ENCODE assay signal across 8 mouse cellular contexts in the genomic region with DNA sequence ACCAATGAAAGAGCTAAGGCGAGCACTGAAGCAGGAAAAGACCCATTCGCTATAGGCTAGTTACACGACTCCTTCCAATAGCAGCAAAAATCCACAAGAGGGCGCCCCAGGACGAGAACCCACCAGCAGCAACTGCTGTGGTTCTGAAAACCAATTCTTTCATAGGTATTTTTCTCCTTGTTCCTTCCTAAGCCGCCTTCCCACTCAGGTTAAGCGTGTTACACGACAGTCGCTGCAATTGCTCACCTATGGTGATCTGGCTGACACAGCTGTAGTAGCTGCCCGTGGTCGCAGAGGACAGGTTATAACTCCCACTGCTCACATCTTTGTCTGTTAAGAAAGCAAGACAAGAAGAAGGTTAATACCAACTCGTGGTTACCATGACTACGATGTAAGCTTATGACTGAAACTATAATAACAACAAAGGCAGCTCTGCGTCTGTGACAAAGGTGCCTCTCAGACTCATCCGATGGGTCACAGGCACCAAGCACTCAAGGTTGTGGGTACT. TPM values are rescaled to one million over a fixed set of nuclear protein-coding genes. Genes with fewer than 3 reads are reported as not detected.
DNase-seq lines count a peak whose midpoint lies in the region; ATAC-seq and TF ChIP-seq lines count a peak whose summit lies in the region.

No protein-coding gene starts in this region.

- H3K4me3 ChIP-seq in heart, adult 2 months, result no peak overlapping the region
- H3K4me3 ChIP-seq in heart, embryonic 12.5 days, result no peak overlapping the region
- no peak overlapping the region for H3K4me3 ChIP-seq in gastrocnemius, adult 2 months
- no peak overlapping the region for H3K4me3 ChIP-seq in limb, embryonic 10.5 days
- H3K4me3 ChIP-seq in myocyte, result no peak overlapping the region

- no peak overlapping the region for H3K9ac ChIP-seq in heart, adult 2 months (ENCODE audit: low read depth, low read length)
- H3K9ac ChIP-seq in heart, embryonic 12.5 days, result no peak overlapping the region

- H3K9me3 ChIP-seq in heart, embryonic 12.5 days (replicated peaks), result no peaks in the 10 kb centered on the region
- H3K9me3 ChIP-seq in limb, embryonic 10.5 days (replicated peaks), result no peaks in the 10 kb centered on the region

- TF ChIP-seq CTCF in heart, adult 2 months (IDR thresholded peaks at IDR 0.05), result peak; percentile 97
- TF ChIP-seq CTCF in gastrocnemius, adult 2 months (IDR thresholded peaks at IDR 0.05), result peak; percentile 93

- no peak for TF ChIP-seq EP300 in heart, adult 2 months (IDR thresholded peaks at IDR 0.05; ENCODE audit: insufficient read depth, low read depth, low read length)

- H3K4me2 ChIP-seq in heart, embryonic 12.5 days, result no peak overlapping the region
- H3K4me2 ChIP-seq in myocyte (ENCODE audit: low read depth), result peak overlapping the region; percentile 69

- H3K36me3 ChIP-seq in heart, adult 2 months (ENCODE audit: control insufficient read depth, insufficient read depth, low read length), result no peaks in the 10 kb centered on the region
- no peaks in the 10 kb centered on the region for H3K36me3 ChIP-seq in heart, embryonic 12.5 days
- H3K36me3 ChIP-seq in limb, embryonic 10.5 days, result no peaks in the 10 kb centered on the region
- no peaks in the 10 kb centered on the region for H3K36me3 ChIP-seq in myocyte (ENCODE audit: control insufficient read depth, insufficient read depth)

- no peaks in the 10 kb centered on the region; the same call in 1 of the 2 replicates for H3K79me2 ChIP-seq in heart, adult 2 months (replicated peaks; ENCODE audit: control insufficient read depth, insufficient read depth, low read length)
- no peaks in the 10 kb centered on the region for H3K79me2 ChIP-seq in myocyte (ENCODE audit: control insufficient read depth, insufficient read depth)

- H3K4me1 ChIP-seq in heart, adult 2 months (ENCODE audit: control insufficient read depth, insufficient read depth, low read length), result no peaks in the 10 kb centered on the region
- no peaks in the 10 kb centered on the region for H3K4me1 ChIP-seq in heart, embryonic 12.5 days (replicated peaks)
- H3K4me1 ChIP-seq in limb, embryonic 10.5 days, result no peaks in the 10 kb centered on the region

- H3K27ac ChIP-seq in heart, adult 2 months, result no peak overlapping the region
- H3K27ac ChIP-seq in heart, embryonic 12.5 days (ENCODE audit: poor library complexity, severe bottlenecking), result no peak overlapping the region
- no peak overlapping the region for H3K27ac ChIP-seq in gastrocnemius, adult 2 months
- no peak overlapping the region for H3K27ac ChIP-seq in limb, embryonic 10.5 days

- intact Hi-C loops in heart, adult 2 months (cut with DNase I), result loop anchor here (1.0 to 5.0 kb wide), 2 partner anchors 56 to 305 kb away; no protein-coding TSS in a partner anchor
- intact Hi-C loops in gastrocnemius, adult 2 months (cut with DNase I), result loop anchor here (2.0 kb wide), 2 partner anchors 56 to 304 kb away; no protein-coding TSS in a partner anchor

- no peaks in the 10 kb centered on the region for H3K27me3 ChIP-seq in heart, adult 2 months (ENCODE audit: control insufficient read depth, insufficient read depth, low read length)
- H3K27me3 ChIP-seq in heart, embryonic 12.5 days (replicated peaks), result no peaks in the 10 kb centered on the region
- no peaks in the 10 kb centered on the region for H3K27me3 ChIP-seq in limb, embryonic 10.5 days (ENCODE audit: low read depth, poor library complexity, severe bottlenecking)
- no peaks in the 10 kb centered on the region for H3K27me3 ChIP-seq in myocyte (ENCODE audit: control insufficient read depth, insufficient read depth, insufficient read length)

- no peak overlapping the region for H3ac ChIP-seq in myocyte (ENCODE audit: control insufficient read depth, insufficient read length)

- WGBS in heart, adult 2 months, result 31% methylated on average over 15 of the region's 15 CpGs
- 30% methylated on average over 15 of the region's 15 CpGs for WGBS in heart, embryonic 12.5 days
- WGBS in limb, embryonic 10.5 days, result 39% methylated on average over 15 of the region's 15 CpGs

- no peak for TF ChIP-seq POLR2A in heart, adult 2 months (IDR thresholded peaks at IDR 0.05; ENCODE audit: insufficient read depth, low read depth, low read length)
- TF ChIP-seq POLR2A in myocyte (IDR thresholded peaks at IDR 0.05; ENCODE audit: insufficient read length, low read depth), result no peak

- ATAC-seq in heart, embryonic 12.5 days (ENCODE audit: insufficient number of reproducible peaks, low FRiP score), result no peak

- DNase-seq in heart, adult 2 months, result peak; percentile 36 to 66
- DNase-seq in cerebellum, postnatal 4 days (ENCODE audit: low spot score in 2 of 2), result peak; percentile 69 to 81
- peak; percentile 62 for DNase-seq in gastrocnemius, adult 2 months
- peak; percentile 35 to 68 for DNase-seq in kidney, adult 8-10 months
- peak; percentile 82 for DNase-seq in limb, embryonic 10.5 days (ENCODE audit: low spot score)
- DNase-seq in spleen, postnatal 36 days (ENCODE audit: low spot score in 2 of 2), result peak; percentile 22 to 26

TF ChIP-seq in myocyte, 11 proteins besides CTCF, POLR2A, EP300 and RAD21:
- no peak for TF ChIP-seq REST (IDR thresholded peaks at IDR 0.05; ENCODE audit: insufficient read depth, insufficient read length)
- TF ChIP-seq MYOG (IDR thresholded peaks at IDR 0.05; ENCODE audit: control insufficient read depth in 1 of 3, insufficient read depth in 1 of 3, insufficient read length in 2 of 3, low read depth in 2 of 3), result no peak
- TF ChIP-seq MAX (IDR thresholded peaks at IDR 0.05; ENCODE audit: low read depth), result no peak
- TF ChIP-seq E2F4 (IDR thresholded peaks at IDR 0.05; ENCODE audit: insufficient read depth), result no peak
- no peak for TF ChIP-seq USF1 (IDR thresholded peaks at IDR 0.05; ENCODE audit: low read depth)
- TF ChIP-seq TCF3 (IDR thresholded peaks at IDR 0.05; ENCODE audit: insufficient read length, low read depth), result no peak
- TF ChIP-seq SRF (IDR thresholded peaks at IDR 0.05; ENCODE audit: control insufficient read depth, insufficient read length, low read depth), result no peak
- TF ChIP-seq CEBPB (IDR thresholded peaks at IDR 0.05; ENCODE audit: insufficient read depth, poor library complexity, severe bottlenecking), result no peak
- TF ChIP-seq TCF12 (IDR thresholded peaks at IDR 0.05; ENCODE audit: insufficient read depth, poor library complexity, severe bottlenecking), result no peak
- TF ChIP-seq POLR2AphosphoS2 (IDR thresholded peaks at IDR 0.05; ENCODE audit: insufficient read length, low read depth), result no peak
- TF ChIP-seq MYOD1 (IDR thresholded peaks at IDR 0.05; ENCODE audit: control insufficient read depth in 1 of 3, insufficient read length in 2 of 3, low read depth in 2 of 3), result no peak

RNA-seq across cellular contexts. Expression of gene Ano4, which starts 17.5 kb away (rescaled TPM):
- total RNA-seq in heart, adult 2 months (2021), result 1 to 10 TPM; 7.2 to 7.5 TPM
- 4.3 and 5.5 TPM in 2 replicates for polyA plus RNA-seq in heart, adult 2 months (2012; rRNA removed)
- polyA plus RNA-seq in heart, embryonic 12.5 days (2016; fragmentation: Nextera tagmentation; extraction: Ambion mirVana), result 6.5 and 7.8 TPM in 2 replicates
- total RNA-seq in gastrocnemius, adult 2 months (2021), result 1 to 10 TPM in 1 of 2 experiments, under 1 TPM in 1; 0.66 to 1.3 TPM
- 1.1 and 1.2 TPM in 2 replicates for polyA plus RNA-seq in limb, embryonic 10.5 days (2016; fragmentation: Nextera tagmentation; extraction: Ambion mirVana)
- not detected for polyA plus RNA-seq in myocyte (2012; fragmentation: generic; extraction: Trizol)

Comparison
In these comparisons a context has a peak if more than half of its experiments do, and no peak if none do; other contexts are left out.
1. DNase-seq: peak in every context shown above with its lines; median percentile 82 in limb, embryonic 10.5 days; 75 in cerebellum, postnatal 4 days; 62 in gastrocnemius, adult 2 months; 52 in kidney, adult 8-10 months; 51 in heart, adult 2 months; 24 in spleen, postnatal 36 days.